ENCODE assay signal across 9 mouse cellular contexts in the genomic region with DNA sequence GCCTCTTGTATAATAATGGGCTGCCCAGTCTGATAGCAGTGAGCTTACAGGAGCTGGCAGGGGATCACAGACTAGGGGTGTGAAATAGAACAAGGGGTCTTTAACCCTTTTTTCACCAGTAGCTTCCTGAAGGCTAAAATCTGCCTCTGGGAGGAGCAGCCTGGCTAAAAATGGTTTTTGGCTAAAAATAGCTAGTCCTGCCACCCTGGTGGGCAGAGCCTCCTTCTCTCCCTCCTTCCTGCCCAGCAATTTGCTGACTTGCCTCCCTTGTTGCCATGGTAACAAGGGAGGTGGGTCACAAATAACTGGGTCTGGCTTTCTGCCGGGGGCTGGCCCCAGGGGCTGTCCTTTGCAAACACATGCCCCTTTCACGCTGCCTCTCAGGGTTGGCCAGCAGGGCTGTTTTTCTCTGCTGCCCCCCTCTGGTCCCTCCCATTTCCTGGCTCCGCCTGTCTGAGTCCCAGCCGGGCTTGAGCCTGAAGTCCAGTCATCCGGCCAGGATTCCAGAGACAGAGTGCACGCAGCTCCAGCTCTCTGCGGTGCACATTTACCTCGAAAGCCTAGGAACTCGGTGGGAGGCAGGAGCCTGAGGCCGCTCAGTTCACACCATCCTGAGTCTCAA.
A peak's percentile ranks its signal among the peaks of the same experiment; 100 is the strongest.
DNase-seq lines count a peak whose midpoint lies in the region; ATAC-seq and TF ChIP-seq lines count a peak whose summit lies in the region.
"Had no signal": no experiment of that assay in that cellular context is flagged by ENCODE, and none has a peak within 500 bp of the region (broad histone marks: within the 10 kb centered on the region; RNA-seq: fewer than 3 reads in every experiment).

No protein-coding gene starts in this region.

- H3K36me3 ChIP-seq in embryonic facial prominence, embryonic 15.5 days = peaks cover 35% of the 10 kb centered on the region
- H3K36me3 ChIP-seq in heart, embryonic 10.5 days = peaks cover 36% of the 10 kb centered on the region
- H3K36me3 ChIP-seq in kidney, embryonic 14.5 days (ENCODE audit: control insufficient read depth, insufficient read depth, low read length) = peaks cover 36% of the 10 kb centered on the region; the same call in 1 of the 2 replicates
- H3K36me3 ChIP-seq in limb, embryonic 13.5 days = peaks cover 41% of the 10 kb centered on the region
- H3K36me3 ChIP-seq in midbrain, embryonic 13.5 days = peaks cover 48% of the 10 kb centered on the region
- H3K36me3 ChIP-seq: G1E had no signal

- H3K27ac ChIP-seq in bone marrow, adult 2 months (ENCODE audit: control insufficient read depth, insufficient read depth, low read depth, low read length, poor library complexity) = no peak overlapping the region
- H3K27ac ChIP-seq in embryonic facial prominence, embryonic 15.5 days (replicated peaks) = peak overlapping the region; percentile 71
- peak overlapping the region; percentile 89 for H3K27ac ChIP-seq in heart, embryonic 10.5 days
- H3K27ac ChIP-seq in kidney, embryonic 14.5 days (ENCODE audit: low read depth, low read length) = peak overlapping the region; percentile 69
- peak overlapping the region; percentile 84 for H3K27ac ChIP-seq in limb, embryonic 13.5 days
- H3K27ac ChIP-seq in midbrain, embryonic 13.5 days = peak overlapping the region; percentile 69

- peak overlapping the region; percentile 63 for H3K4me2 ChIP-seq in embryonic facial prominence, embryonic 15.5 days (replicated peaks)
- H3K4me2 ChIP-seq in kidney, embryonic 14.5 days (replicated peaks; ENCODE audit: low read depth, low read length) = peak overlapping the region; percentile 64
- peak overlapping the region; percentile 80 for H3K4me2 ChIP-seq in limb, embryonic 13.5 days (replicated peaks)
- H3K4me2 ChIP-seq in midbrain, embryonic 13.5 days (replicated peaks) = peak overlapping the region; percentile 38

- peak overlapping the region; percentile 28 for H3K9ac ChIP-seq in embryonic facial prominence, embryonic 15.5 days
- H3K9ac ChIP-seq in kidney, embryonic 14.5 days (ENCODE audit: low read depth, low read length) = peak overlapping the region; percentile 57
- H3K9ac ChIP-seq in limb, embryonic 13.5 days = peak overlapping the region; percentile 73
- peak overlapping the region; percentile 28; the same call in 1 of the 2 replicates for H3K9ac ChIP-seq in midbrain, embryonic 13.5 days (replicated peaks)

- 9% methylated on average over 10 of the region's 10 CpGs for WGBS in bone marrow, adult 2 months
- WGBS in embryonic facial prominence, embryonic 15.5 days = 5% methylated on average over 10 of the region's 10 CpGs
- under 1% methylated on average over 10 of the region's 10 CpGs for WGBS in heart, embryonic 10.5 days
- under 1% methylated on average over 10 of the region's 10 CpGs for WGBS in kidney, embryonic 14.5 days
- under 1% methylated on average over 10 of the region's 10 CpGs for WGBS in limb, embryonic 13.5 days
- WGBS in midbrain, embryonic 13.5 days = 2% methylated on average over 10 of the region's 10 CpGs

- TF ChIP-seq CTCF in bone marrow, adult 2 months (IDR thresholded peaks at IDR 0.05; ENCODE audit: control insufficient read depth, insufficient read depth, low read length) = no peak

- H3K4me1 ChIP-seq in bone marrow, adult 2 months (ENCODE audit: control insufficient read depth, insufficient read depth, low read length) = no peaks in the 10 kb centered on the region
- H3K4me1 ChIP-seq in embryonic facial prominence, embryonic 15.5 days = peaks cover 82% of the 10 kb centered on the region
- H3K4me1 ChIP-seq in heart, embryonic 10.5 days = peaks cover 69% of the 10 kb centered on the region
- H3K4me1 ChIP-seq in kidney, embryonic 14.5 days (ENCODE audit: control insufficient read depth, insufficient read depth, low read length) = peaks cover 11% of the 10 kb centered on the region
- H3K4me1 ChIP-seq in limb, embryonic 13.5 days = peaks cover 73% of the 10 kb centered on the region
- H3K4me1 ChIP-seq in midbrain, embryonic 13.5 days (replicated peaks) = peaks cover 57% of the 10 kb centered on the region

- DNase-seq in 3134 (ENCODE audit: extremely low read depth, insufficient read length, low spot score) = peak; percentile 97
- peak; percentile 97 for DNase-seq in heart, embryonic 10.5 days (ENCODE audit: low spot score)
- DNase-seq in spleen, postnatal 14 days (ENCODE audit: low spot score in 2 of 2) = peak; percentile 34 to 53

- ATAC-seq in embryonic facial prominence, embryonic 15.5 days (ENCODE audit: insufficient number of reproducible peaks, low FRiP score, low TSS enrichment, low read depth) = peak; percentile 91
- peak; percentile 93 for ATAC-seq in kidney, embryonic 14.5 days (ENCODE audit: low FRiP score, low TSS enrichment)
- peak; percentile 92 for ATAC-seq in limb, embryonic 13.5 days (ENCODE audit: low FRiP score, low read depth)
- peak; percentile 88 for ATAC-seq in midbrain, embryonic 13.5 days

- no peaks in the 10 kb centered on the region for H3K27me3 ChIP-seq in embryonic facial prominence, embryonic 15.5 days
- H3K27me3 ChIP-seq in heart, embryonic 10.5 days (ENCODE audit: insufficient read depth, poor library complexity, severe bottlenecking) = peaks cover 22% of the 10 kb centered on the region
- H3K27me3 ChIP-seq in kidney, embryonic 14.5 days (ENCODE audit: control insufficient read depth, insufficient read depth, low read length) = no peaks in the 10 kb centered on the region
- H3K27me3 ChIP-seq in limb, embryonic 13.5 days = no peaks in the 10 kb centered on the region
- H3K27me3 ChIP-seq in midbrain, embryonic 13.5 days = no peaks in the 10 kb centered on the region

- no peaks in the 10 kb centered on the region for H3K9me3 ChIP-seq in embryonic facial prominence, embryonic 15.5 days (replicated peaks)
- no peaks in the 10 kb centered on the region for H3K9me3 ChIP-seq in heart, embryonic 10.5 days
- no peaks in the 10 kb centered on the region for H3K9me3 ChIP-seq in kidney, embryonic 14.5 days (ENCODE audit: control insufficient read depth, low read length)
- no peaks in the 10 kb centered on the region for H3K9me3 ChIP-seq in limb, embryonic 13.5 days
- no peaks in the 10 kb centered on the region for H3K9me3 ChIP-seq in midbrain, embryonic 13.5 days

- TF ChIP-seq POLR2A in bone marrow, adult 2 months (IDR thresholded peaks at IDR 0.05; ENCODE audit: borderline replicate concordance, control insufficient read depth, low read depth, low read length) = peak; percentile 25; the same call in 1 of the 2 replicates

- peak overlapping the region; percentile 15 for H3K4me3 ChIP-seq in bone marrow, adult 2 months (replicated peaks; ENCODE audit: control insufficient read depth, low read depth, low read length)
- H3K4me3 ChIP-seq in embryonic facial prominence, embryonic 15.5 days (replicated peaks) = peak overlapping the region; percentile 52
- H3K4me3 ChIP-seq in heart, embryonic 10.5 days = peak overlapping the region; percentile 64
- peak overlapping the region; percentile 47 for H3K4me3 ChIP-seq in kidney, embryonic 14.5 days (ENCODE audit: low read length)
- H3K4me3 ChIP-seq in limb, embryonic 13.5 days = peak overlapping the region; percentile 50
- peak overlapping the region; percentile 17 for H3K4me3 ChIP-seq in midbrain, embryonic 13.5 days (replicated peaks)

Comparison
In these comparisons a context has a peak if more than half of its experiments do, and no peak if none do; other contexts are left out.
1. DNase-seq: peak in every context shown above with its lines; median percentile 97 in 3134; 97 in heart, embryonic 10.5 days; 44 in spleen, postnatal 14 days.